Mouse (Mus musculus): ENCODE measurements around the gene Cd248.
A peak's percentile ranks its signal among the peaks of the same experiment; 100 is the strongest.
"Not testable (repeated sequence)": the region's sequence is repeated elsewhere in the genome, so short reads cannot be mapped to it uniquely, and the experiment has no call there.

The Cd248 gene

GRCm38 (mm10) chr19:5082596-5082995, 14.7 kb downstream of the Cd248 start:
- DNase-seq (ENCODE audit: low read depth, low spot score), result no peak
- H3K36me3 ChIP-seq (ENCODE audit: control insufficient read depth, insufficient read depth, low read length, poor library complexity, severe bottlenecking), result no peaks in the 10 kb centered on the region
- no peaks in the 10 kb centered on the region for H3K27me3 ChIP-seq (ENCODE audit: control insufficient read depth, insufficient read depth, low read length, poor library complexity, severe bottlenecking)

DNA sequence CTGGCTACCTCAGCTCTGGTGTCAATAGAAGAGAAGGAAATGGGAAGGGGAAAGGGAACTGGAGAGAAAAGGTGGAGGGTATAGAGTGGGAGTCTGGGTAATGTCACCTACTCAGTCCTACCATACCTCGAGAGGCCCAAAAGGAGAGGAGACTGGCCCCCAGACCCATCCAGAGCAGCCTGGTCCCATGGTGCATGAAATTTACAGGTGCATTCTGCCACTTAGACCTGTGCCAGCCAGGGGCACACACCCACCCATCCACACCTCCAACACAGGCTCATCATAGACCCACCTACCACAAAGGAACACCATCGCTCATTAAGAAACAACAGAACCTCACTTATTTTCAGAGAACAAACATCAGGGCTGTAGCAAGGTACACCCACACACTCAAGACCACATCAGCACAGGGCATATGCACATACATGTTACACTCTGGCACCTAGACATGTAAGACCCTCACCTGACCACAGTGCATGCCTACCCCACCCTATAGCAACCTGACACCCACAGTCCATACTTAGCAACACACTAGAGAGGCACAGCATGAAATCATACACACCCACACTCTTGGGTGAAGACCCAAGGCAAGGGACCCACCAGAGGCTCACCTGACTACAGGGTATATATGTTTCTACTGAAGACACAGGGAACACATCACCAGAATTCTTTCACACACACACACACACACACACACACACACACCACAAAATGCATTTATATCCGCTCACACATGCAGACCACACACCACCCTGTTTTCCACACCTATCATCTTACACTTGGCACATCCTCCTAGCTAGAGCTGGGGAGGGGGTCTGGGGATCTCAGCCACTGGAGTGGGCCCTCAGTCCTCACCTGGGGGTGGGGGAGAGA, 16.3 kb downstream of the Cd248 start:
- DNase-seq (ENCODE audit: low read depth, low spot score), result no peak
- H3K27me3 ChIP-seq (ENCODE audit: control insufficient read depth, insufficient read depth, low read length, poor library complexity, severe bottlenecking), result no peaks in the 10 kb centered on the region
- H3K36me3 ChIP-seq (ENCODE audit: control insufficient read depth, insufficient read depth, low read length, poor library complexity, severe bottlenecking), result no peaks in the 10 kb centered on the region

GRCm38 (mm10) chr19:5084834-5085144, 16.9 kb downstream of the Cd248 start:
- no peak for DNase-seq (ENCODE audit: low read depth, low spot score)

GRCm38 (mm10) chr19:5085145-5085863, 17.4 kb downstream of the Cd248 start, which contains the start of gene Tmem151a:
TSS of gene Tmem151a (minus strand) at chr19:5085531.
- Histone ChIP-seq H3K27me3 (ENCODE audit: control insufficient read depth, insufficient read depth, low read length, poor library complexity, severe bottlenecking) (no peaks in the 10 kb centered on the region), H3K36me3 (ENCODE audit: control insufficient read depth, insufficient read depth, low read length, poor library complexity, severe bottlenecking) (no peaks in the 10 kb centered on the region)
- peak; percentile 42 for DNase-seq (ENCODE audit: low read depth, low spot score)

More at GRCm38 (mm10) chr19:5084834-5085144, 16.9 kb downstream of the Cd248 start:
- Histone ChIP-seq H3K36me3 (ENCODE audit: control insufficient read depth, insufficient read depth, low read length, poor library complexity, severe bottlenecking) (no peaks in the 10 kb centered on the region), H3K27me3 (ENCODE audit: control insufficient read depth, insufficient read depth, low read length, poor library complexity, severe bottlenecking) (no peaks in the 10 kb centered on the region)

GRCm38 (mm10) chr19:5086533-5086932, 18.7 kb downstream of the Cd248 start:
- not testable (repeated sequence) for DNase-seq (ENCODE audit: low read depth, low spot score); H3K27me3 ChIP-seq (ENCODE audit: control insufficient read depth, insufficient read depth, low read length, poor library complexity, severe bottlenecking); H3K36me3 ChIP-seq (ENCODE audit: control insufficient read depth, insufficient read depth, low read length, poor library complexity, severe bottlenecking)

- Histone ChIP-seq H3K27me3 (ENCODE audit: control insufficient read depth, insufficient read depth, low read length, poor library complexity, severe bottlenecking) (no peaks in the 10 kb centered on the region), H3K36me3 (ENCODE audit: control insufficient read depth, insufficient read depth, low read length, poor library complexity, severe bottlenecking) (no peaks in the 10 kb centered on the region)
- DNase-seq (ENCODE audit: low read depth, low spot score), result peak; percentile 98
Measured at GRCm38 (mm10) chr19:5087884-5088728, 20.2 kb downstream of the Cd248 start, which contains the start of gene Yif1a. TSS of gene Yif1a (plus strand) at chr19:5088538.

GRCm38 (mm10) chr19:5089324-5089723, 21.4 kb downstream of the Cd248 start:
- Histone ChIP-seq H3K36me3 (ENCODE audit: control insufficient read depth, insufficient read depth, low read length, poor library complexity, severe bottlenecking) (no peaks in the 10 kb centered on the region), H3K27me3 (ENCODE audit: control insufficient read depth, insufficient read depth, low read length, poor library complexity, severe bottlenecking) (no peaks in the 10 kb centered on the region)
- no peak for DNase-seq (ENCODE audit: low read depth, low spot score)

DNA sequence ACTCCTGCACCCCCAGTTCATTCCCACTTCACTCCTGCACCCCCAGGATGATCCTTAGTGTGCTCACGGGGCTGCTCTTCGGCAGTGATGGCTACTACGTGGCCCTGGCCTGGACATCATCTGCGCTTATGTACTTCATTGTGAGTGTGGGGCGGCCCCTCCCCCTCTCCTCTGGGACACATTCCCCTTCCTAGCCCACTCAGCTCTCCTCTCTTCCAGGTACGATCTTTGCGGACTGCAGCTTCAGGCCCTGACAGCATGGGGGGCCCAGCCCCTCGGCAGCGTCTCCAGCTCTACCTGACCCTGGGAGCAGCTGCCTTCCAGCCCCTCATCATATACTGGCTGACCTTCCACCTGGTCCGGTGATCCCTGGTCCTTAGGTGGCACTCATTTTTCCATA, 24.2 kb downstream of the Cd248 start:
- no peak for DNase-seq (ENCODE audit: low read depth, low spot score)
- peaks cover 3% of the 10 kb centered on the region; the same call in 1 of the 2 replicates for H3K27me3 ChIP-seq (ENCODE audit: control insufficient read depth, insufficient read depth, low read length, poor library complexity, severe bottlenecking)
- H3K36me3 ChIP-seq (ENCODE audit: control insufficient read depth, insufficient read depth, low read length, poor library complexity, severe bottlenecking), result no peaks in the 10 kb centered on the region

GRCm38 (mm10) chr19:5093481-5094242, 25.8 kb downstream of the Cd248 start:
- Histone ChIP-seq H3K36me3 (ENCODE audit: control insufficient read depth, insufficient read depth, low read length, poor library complexity, severe bottlenecking) (no peaks in the 10 kb centered on the region), H3K27me3 (ENCODE audit: control insufficient read depth, insufficient read depth, low read length, poor library complexity, severe bottlenecking) (peaks cover 3% of the 10 kb centered on the region; the same call in 1 of the 2 replicates)
- no peak for DNase-seq (ENCODE audit: low read depth, low spot score)

DNA sequence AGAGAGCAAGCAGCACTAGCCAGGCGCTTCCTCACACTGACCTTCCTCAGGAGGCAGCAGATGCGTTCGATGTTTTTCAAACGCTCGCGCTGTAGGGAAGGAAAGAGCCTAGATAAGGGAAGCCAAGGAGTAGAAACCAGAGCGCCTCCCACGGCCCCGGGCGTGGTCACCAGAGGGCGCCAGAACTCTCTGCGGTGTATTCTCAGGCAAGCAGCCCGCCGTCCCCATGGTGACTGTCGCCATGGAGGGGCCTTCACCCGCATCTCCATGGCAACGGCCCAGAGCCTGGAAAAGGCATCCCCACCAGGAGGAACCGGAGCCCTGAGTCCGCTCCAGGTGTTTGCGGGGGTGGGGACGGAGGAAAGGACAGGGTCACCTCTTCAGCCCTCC, 26.4 kb downstream of the Cd248 start:
- DNase-seq (ENCODE audit: low read depth, low spot score), result peak; percentile 89
- peaks cover 3% of the 10 kb centered on the region; the same call in 1 of the 2 replicates for H3K27me3 ChIP-seq (ENCODE audit: control insufficient read depth, insufficient read depth, low read length, poor library complexity, severe bottlenecking)
- H3K36me3 ChIP-seq (ENCODE audit: control insufficient read depth, insufficient read depth, low read length, poor library complexity, severe bottlenecking), result 0 out of 2 replicates have a peak, but pooled peaks cover under 1% of the 10 kb centered on the region

DNA sequence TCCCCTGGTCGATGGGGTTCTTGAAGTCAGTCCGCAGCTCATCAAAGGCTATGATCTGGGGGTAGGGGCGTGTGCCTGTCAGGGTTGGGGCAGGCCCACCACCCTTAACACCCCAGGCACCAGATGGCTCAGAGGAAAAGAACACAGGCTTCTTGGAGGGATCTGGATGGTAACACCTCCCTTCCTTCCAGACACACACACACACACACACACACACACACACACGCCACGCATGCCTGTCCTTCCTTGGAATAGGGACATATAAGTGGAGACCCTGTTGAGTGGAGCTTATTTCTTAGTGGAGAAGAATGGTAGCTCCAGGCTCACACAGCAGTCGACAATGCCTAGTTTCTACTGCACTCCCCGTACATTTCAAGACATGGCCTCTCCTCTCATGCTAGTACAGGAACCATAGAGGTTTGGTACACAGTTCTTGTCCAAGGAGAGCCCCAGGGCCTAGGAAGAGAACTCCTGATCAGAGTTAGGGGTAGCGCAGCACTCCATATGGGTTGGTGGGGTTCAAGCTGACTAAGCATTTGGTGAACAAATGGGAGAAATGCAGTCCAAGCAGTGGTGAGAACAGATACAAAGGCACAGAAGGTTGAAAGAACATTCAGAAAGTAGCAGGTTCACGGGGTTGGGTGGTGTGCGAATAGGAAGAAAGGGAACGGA, 27.0 kb downstream of the Cd248 start:
- Histone ChIP-seq H3K36me3 (ENCODE audit: control insufficient read depth, insufficient read depth, low read length, poor library complexity, severe bottlenecking) (0 out of 2 replicates have a peak, but pooled peaks cover 1% of the 10 kb centered on the region), H3K27me3 (ENCODE audit: control insufficient read depth, insufficient read depth, low read length, poor library complexity, severe bottlenecking) (peaks cover 3% of the 10 kb centered on the region; the same call in 1 of the 2 replicates)
- no peak for DNase-seq (ENCODE audit: low read depth, low spot score)

- Histone ChIP-seq H3K36me3 (ENCODE audit: control insufficient read depth, insufficient read depth, low read length, poor library complexity, severe bottlenecking) (peaks cover 3% of the 10 kb centered on the region; the same call in 1 of the 2 replicates), H3K27me3 (ENCODE audit: control insufficient read depth, insufficient read depth, low read length, poor library complexity, severe bottlenecking) (peaks cover 3% of the 10 kb centered on the region; the same call in 1 of the 2 replicates)
- DNase-seq (ENCODE audit: low read depth, low spot score), result no peak
Measured at GRCm38 (mm10) chr19:5095887-5096474, 28.1 kb downstream of the Cd248 start.

All from splenic B cell, adult 2 months (primary cell).